Mouse (Mus musculus) adrenal gland, adult 8-10 months (tissue): ENCODE measurements around the gene Ccdc24. TPM values are rescaled to one million over a fixed set of nuclear protein-coding genes. Genes with fewer than 3 reads are reported as not detected.

ENCODE experiments used
- DNase-seq: peaks from one replicate; pipeline ENCODE4 v3.0.0; 2022
- total RNA-seq, 4 experiments: library from RNA; stranded (reverse); gene quantifications; 2 replicates each; pipeline ENCODE4 v1.2.4; 2022

Ccdc24 gene
- total RNA-seq, 4 experiments from 2014 or later: 1.1 to 1.8 (median 1.5) TPM

- DNase-seq: peak; percentile 54
Measured at GRCm38 (mm10) chr4:117829260-117830123, 42.9 kb downstream of the Ccdc24 start.

GRCm38 (mm10) chr4:117828572-117829145 lies 43.7 kb downstream of the Ccdc24 start:
- DNase-seq: no peak

- DNase-seq: no peak
Measured at GRCm38 (mm10) chr4:117818032-117818431, 54.3 kb downstream of the Ccdc24 start.

GRCm38 (mm10) chr4:117816776-117817175 lies 55.6 kb downstream of the Ccdc24 start:
- DNase-seq: no peak

Other genes with a start within 250 kb of the Ccdc24 start
- 10 to 100 TPM; 22.3 to 35.4 (median 31.1) TPM for gene Dmap1, start 190.3 kb downstream of the Ccdc24 start, total RNA-seq
- gene Gm12845, start 148.1 kb downstream of the Ccdc24 start, total RNA-seq: not detected
- gene Klf17, start 106.9 kb downstream of the Ccdc24 start, total RNA-seq: not detected
- gene Slc6a9, start 38.1 kb downstream of the Ccdc24 start, total RNA-seq: 10 to 100 TPM; 15.7 to 23.6 (median 19.2) TPM
- 10 to 100 TPM; 13.8 to 23.0 (median 19.7) TPM for gene B4galt2, start 10.9 kb upstream of the Ccdc24 start, total RNA-seq
- gene Atp6v0b, start 14.8 kb upstream of the Ccdc24 start, total RNA-seq: 100 to 1,000 TPM; 234 to 264 (median 239) TPM
- 10 to 100 TPM in 3 of 4 experiments, 1 to 10 TPM in 1; 8.7 to 13.8 (median 11.2) TPM for gene Dph2, start 19.5 kb upstream of the Ccdc24 start, total RNA-seq
- gene Ipo13, start 42.4 kb upstream of the Ccdc24 start, total RNA-seq: 10 to 100 TPM; 41.5 to 67.2 (median 54.8) TPM
- gene Artn, start 57.2 kb upstream of the Ccdc24 start, total RNA-seq: under 1 TPM; 0.24 to 0.54 (median 0.38) TPM